Mouse (Mus musculus): ENCODE results near the gene Mctp2.

GRCm38 (mm10) chr7:72301667-72302066 is 4.7 kb downstream of the Mctp2 start:
- no peak for TF ChIP-seq CTCF (IDR thresholded peaks at IDR 0.05; ENCODE audit: borderline replicate concordance, insufficient read depth, low read depth, low read length)
- no peak for TF ChIP-seq POLR2A (IDR thresholded peaks at IDR 0.05; ENCODE audit: borderline replicate concordance, insufficient read depth, low read length)
